Mouse (Mus musculus): ENCODE measurements around the gene Cdkal1. TPM values are rescaled to one million over a fixed set of nuclear protein-coding genes. Genes with fewer than 3 reads are reported as not detected.

Cdkal1 gene
- total and polyA plus RNA-seq, 2 experiments from 2014 or later, result 17.4 to 17.6 TPM

- Histone ChIP-seq H3K9ac (replicated peaks; ENCODE audit: low read length, poor library complexity, severe bottlenecking) (no peak overlapping the region), H3K27ac (ENCODE audit: low read depth, low read length) (no peak overlapping the region), H3K4me3 (ENCODE audit: low read depth, low read length) (no peak overlapping the region), H3K9me3 (ENCODE audit: low read length) (no peaks in the 10 kb centered on the region), H3K4me1 (ENCODE audit: insufficient read depth, low read length) (no peaks in the 10 kb centered on the region), H3K36me3 (ENCODE audit: insufficient read depth, low read length) (no peaks in the 10 kb centered on the region), H3K4me2 (ENCODE audit: low read depth, low read length, poor library complexity, severe bottlenecking) (no peak overlapping the region), H3K27me3 (ENCODE audit: insufficient read depth, low read length) (no peaks in the 10 kb centered on the region)
- DNase-seq (ENCODE audit: low spot score) (no peak), ATAC-seq (ENCODE audit: low FRiP score) (no peak)
- 89% methylated on average over 1 of the region's 1 CpGs for WGBS
- TF ChIP-seq CTCF (IDR thresholded peaks at IDR 0.05), result no peak
These were observed 215.3 kb downstream of the Cdkal1 start for GRCm38 (mm10) chr13:29640186-29640585.

DNA sequence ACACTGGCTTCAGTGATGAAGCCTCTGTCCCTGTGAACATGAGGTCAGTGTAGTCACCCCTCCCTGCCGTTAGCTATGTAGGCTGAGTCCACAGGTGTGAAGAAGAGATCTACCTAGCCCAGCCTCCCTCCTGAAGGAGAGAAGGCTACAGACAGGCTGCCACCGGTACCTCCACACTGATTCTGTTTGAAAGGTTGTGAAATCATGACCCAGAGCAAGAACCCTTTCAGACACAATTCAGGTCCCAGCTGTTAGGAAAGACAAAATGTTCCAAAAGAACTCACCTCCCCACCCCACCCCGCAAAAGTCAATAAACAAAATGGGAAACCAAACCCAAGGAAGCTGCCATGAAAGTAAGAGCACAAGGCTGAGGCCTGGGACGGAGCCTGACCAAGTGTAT is 217.2 kb downstream of the Cdkal1 start:
- H3K27me3 ChIP-seq (ENCODE audit: insufficient read depth, low read length), result no peaks in the 10 kb centered on the region
- no peak for DNase-seq (ENCODE audit: low spot score)
- TF ChIP-seq CTCF (IDR thresholded peaks at IDR 0.05), result no peak
- no peak overlapping the region for H3K4me2 ChIP-seq (ENCODE audit: low read depth, low read length, poor library complexity, severe bottlenecking)
- H3K27ac ChIP-seq (ENCODE audit: low read depth, low read length), result no peak overlapping the region
- no peaks in the 10 kb centered on the region for H3K9me3 ChIP-seq (ENCODE audit: low read length)
- H3K4me1 ChIP-seq (ENCODE audit: insufficient read depth, low read length), result no peaks in the 10 kb centered on the region
- WGBS, result 91% methylated on average over 4 of the region's 4 CpGs
- H3K9ac ChIP-seq (replicated peaks; ENCODE audit: low read length, poor library complexity, severe bottlenecking), result no peak overlapping the region
- H3K36me3 ChIP-seq (ENCODE audit: insufficient read depth, low read length), result no peaks in the 10 kb centered on the region
- no peak overlapping the region for H3K4me3 ChIP-seq (ENCODE audit: low read depth, low read length)
- ATAC-seq (ENCODE audit: low FRiP score), result no peak

- H3K27me3 ChIP-seq (ENCODE audit: insufficient read depth, low read length), result no peaks in the 10 kb centered on the region
- WGBS, result 88% methylated on average over 6 of the region's 6 CpGs
- DNase-seq (ENCODE audit: low spot score) (no peak), ATAC-seq (ENCODE audit: low FRiP score) (no peak)
- H3K4me3 ChIP-seq (ENCODE audit: low read depth, low read length), result no peak overlapping the region
- H3K4me1 ChIP-seq (ENCODE audit: insufficient read depth, low read length), result no peaks in the 10 kb centered on the region
- H3K9ac ChIP-seq (replicated peaks; ENCODE audit: low read length, poor library complexity, severe bottlenecking), result no peak overlapping the region
- H3K27ac ChIP-seq (ENCODE audit: low read depth, low read length), result no peak overlapping the region
- TF ChIP-seq CTCF (IDR thresholded peaks at IDR 0.05), result no peak
- no peaks in the 10 kb centered on the region for H3K36me3 ChIP-seq (ENCODE audit: insufficient read depth, low read length)
- no peaks in the 10 kb centered on the region for H3K9me3 ChIP-seq (ENCODE audit: low read length)
- no peak overlapping the region for H3K4me2 ChIP-seq (ENCODE audit: low read depth, low read length, poor library complexity, severe bottlenecking)
These were observed 217.7 kb downstream of the Cdkal1 start for GRCm38 (mm10) chr13:29637788-29638187.

DNA sequence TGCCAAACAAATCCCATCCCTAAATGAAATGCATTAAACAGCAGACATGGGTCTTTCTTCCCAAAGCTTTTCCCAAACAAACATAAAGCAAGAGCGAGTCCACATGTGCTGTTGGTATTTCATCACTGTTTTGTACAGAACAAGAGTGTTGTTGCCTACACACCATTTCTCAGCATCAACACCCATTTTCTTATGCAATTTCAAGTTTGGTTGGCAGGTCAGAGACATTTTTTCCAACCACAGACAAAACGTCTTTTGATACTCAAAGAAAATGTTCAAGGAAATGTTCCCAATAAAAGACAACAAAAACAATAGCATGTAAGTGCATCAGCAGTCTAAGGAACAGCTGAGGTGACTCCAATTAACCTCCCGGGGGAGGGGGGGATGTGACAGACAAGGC is 219.9 kb downstream of the Cdkal1 start:
- Histone ChIP-seq H3K36me3 (ENCODE audit: insufficient read depth, low read length) (no peaks in the 10 kb centered on the region), H3K4me3 (ENCODE audit: low read depth, low read length) (no peak overlapping the region), H3K4me2 (ENCODE audit: low read depth, low read length, poor library complexity, severe bottlenecking) (no peak overlapping the region), H3K9ac (replicated peaks; ENCODE audit: low read length, poor library complexity, severe bottlenecking) (no peak overlapping the region), H3K27ac (ENCODE audit: low read depth, low read length) (no peak overlapping the region), H3K9me3 (ENCODE audit: low read length) (no peaks in the 10 kb centered on the region), H3K27me3 (ENCODE audit: insufficient read depth, low read length) (no peaks in the 10 kb centered on the region), H3K4me1 (ENCODE audit: insufficient read depth, low read length) (no peaks in the 10 kb centered on the region)
- no peak for TF ChIP-seq CTCF (IDR thresholded peaks at IDR 0.05)
- ATAC-seq (ENCODE audit: low FRiP score) (no peak), DNase-seq (ENCODE audit: low spot score) (no peak)
- WGBS, result 84% methylated on average over 3 of the region's 3 CpGs

- H3K27me3 ChIP-seq (ENCODE audit: insufficient read depth, low read length), result no peaks in the 10 kb centered on the region
These were observed 224.1 kb downstream of the Cdkal1 start for GRCm38 (mm10) chr13:29631342-29631741.

DNA sequence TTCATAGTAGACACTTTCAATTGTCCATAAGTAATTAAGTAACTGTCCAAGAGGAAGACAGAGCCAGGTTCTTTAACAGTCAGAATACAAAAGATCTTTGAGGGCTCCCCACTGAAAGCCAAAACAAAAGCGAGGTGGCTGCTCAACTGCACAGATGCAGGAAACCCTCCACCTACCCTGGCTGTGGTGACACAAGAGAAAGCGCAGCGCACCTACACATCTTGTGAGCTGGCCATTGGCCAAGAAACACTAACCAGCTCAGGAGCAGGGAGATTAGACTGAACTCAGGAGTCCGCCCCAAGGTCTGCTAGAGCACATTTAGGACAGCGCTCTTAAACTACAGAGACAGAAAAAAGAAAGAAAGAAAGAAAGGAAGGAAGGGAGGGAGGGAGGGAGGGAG is 226.9 kb downstream of the Cdkal1 start:
- 50% methylated on average over 5 of the region's 5 CpGs for WGBS
- no peak overlapping the region for H3K4me2 ChIP-seq (ENCODE audit: low read depth, low read length, poor library complexity, severe bottlenecking)
- no peaks in the 10 kb centered on the region for H3K27me3 ChIP-seq (ENCODE audit: insufficient read depth, low read length)
- H3K27ac ChIP-seq (ENCODE audit: low read depth, low read length), result no peak overlapping the region
- H3K9me3 ChIP-seq (ENCODE audit: low read length), result no peaks in the 10 kb centered on the region
- H3K4me1 ChIP-seq (ENCODE audit: insufficient read depth, low read length), result no peaks in the 10 kb centered on the region
- no peak overlapping the region for H3K9ac ChIP-seq (replicated peaks; ENCODE audit: low read length, poor library complexity, severe bottlenecking)
- no peak for ATAC-seq (ENCODE audit: low FRiP score)
- TF ChIP-seq CTCF (IDR thresholded peaks at IDR 0.05), result no peak
- no peaks in the 10 kb centered on the region for H3K36me3 ChIP-seq (ENCODE audit: insufficient read depth, low read length)
- no peak overlapping the region for H3K4me3 ChIP-seq (ENCODE audit: low read depth, low read length)
- no peak for DNase-seq (ENCODE audit: low spot score)

More at GRCm38 (mm10) chr13:29631342-29631741, 224.1 kb downstream of the Cdkal1 start:
- no peak for TF ChIP-seq CTCF (IDR thresholded peaks at IDR 0.05)
- Histone ChIP-seq H3K36me3 (ENCODE audit: insufficient read depth, low read length) (no peaks in the 10 kb centered on the region), H3K4me2 (ENCODE audit: low read depth, low read length, poor library complexity, severe bottlenecking) (no peak overlapping the region), H3K27ac (ENCODE audit: low read depth, low read length) (no peak overlapping the region), H3K9me3 (ENCODE audit: low read length) (no peaks in the 10 kb centered on the region), H3K9ac (replicated peaks; ENCODE audit: low read length, poor library complexity, severe bottlenecking) (no peak overlapping the region), H3K4me3 (ENCODE audit: low read depth, low read length) (no peak overlapping the region), H3K4me1 (ENCODE audit: insufficient read depth, low read length) (no peaks in the 10 kb centered on the region)
- ATAC-seq (ENCODE audit: low FRiP score), result no peak
- 77% methylated on average over 5 of the region's 5 CpGs for WGBS
- no peak for DNase-seq (ENCODE audit: low spot score)
